38 mouse cellular contexts compared by ENCODE assay signal in the genomic region with DNA sequence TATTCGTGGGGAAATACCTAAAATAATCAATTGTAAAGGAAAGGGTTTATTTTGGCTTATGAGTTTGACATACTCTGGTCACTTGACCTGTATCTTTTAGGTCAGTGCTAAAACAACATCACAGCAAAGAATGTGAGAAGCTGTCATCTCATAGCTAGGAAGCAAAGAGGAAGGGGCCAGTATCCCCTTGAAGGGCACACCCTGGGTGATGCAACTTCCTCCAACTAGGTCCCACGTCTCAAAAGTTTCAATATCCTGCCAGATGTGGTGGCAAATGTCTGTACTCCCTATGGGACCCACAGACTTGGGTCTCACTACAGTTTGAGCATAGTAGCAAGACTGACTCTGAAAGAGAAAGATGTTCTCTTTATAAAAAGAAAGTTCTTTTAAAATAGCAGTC. TPM values are rescaled to one million over a fixed set of nuclear protein-coding genes. Genes with fewer than 3 reads are reported as not detected.
DNase-seq lines count a peak whose midpoint lies in the region; ATAC-seq and TF ChIP-seq lines count a peak whose summit lies in the region.
"Had no signal": no experiment of that assay in that cellular context is flagged by ENCODE, and none has a peak within 500 bp of the region (broad histone marks: within the 10 kb centered on the region; RNA-seq: fewer than 3 reads in every experiment).

No protein-coding gene starts in this region.

- H3K9me3 ChIP-seq in midbrain, embryonic 11.5 days (ENCODE audit: control insufficient read depth, low read length) = no peaks in the 10 kb centered on the region
- H3K9me3 ChIP-seq in midbrain, embryonic 13.5 days = no peaks in the 10 kb centered on the region
- H3K9me3 ChIP-seq in MEL (replicated peaks; ENCODE audit: insufficient read depth, low read length) = no peaks in the 10 kb centered on the region
- H3K9me3 ChIP-seq in hindbrain, embryonic 13.5 days = no peaks in the 10 kb centered on the region
- H3K9me3 ChIP-seq: forebrain, embryonic 12.5 days; heart, embryonic 10.5 days; heart, embryonic 15.5 days; hindbrain, embryonic 12.5 days; limb, embryonic 12.5 days; midbrain, embryonic 10.5 days had no signal

- no peak for TF ChIP-seq POLR2A in MEL (IDR thresholded peaks at IDR 0.05; ENCODE audit: control insufficient read depth in 1 of 2, insufficient read depth in 1 of 2, low read depth in 1 of 2, low read length in 2 of 2, poor library complexity in 1 of 2)

- H3K27ac ChIP-seq in midbrain, embryonic 11.5 days (ENCODE audit: low read depth, low read length) = no peak overlapping the region
- no peak overlapping the region for H3K27ac ChIP-seq in midbrain, embryonic 13.5 days
- peak overlapping the region; percentile 3; the same call in 1 of the 2 replicates for H3K27ac ChIP-seq in MEL (ENCODE audit: control insufficient read depth, low read depth, low read length)
- H3K27ac ChIP-seq in hindbrain, embryonic 13.5 days = no peak overlapping the region
- H3K27ac ChIP-seq: forebrain, embryonic 12.5 days; heart, embryonic 10.5 days; heart, embryonic 15.5 days; hindbrain, embryonic 12.5 days; limb, embryonic 12.5 days; macrophage; stomach, postnatal 0 days had no signal

- no peak overlapping the region for H3K4me3 ChIP-seq in midbrain, embryonic 11.5 days (ENCODE audit: low read depth, low read length)
- H3K4me3 ChIP-seq in midbrain, embryonic 13.5 days (replicated peaks) = no peak overlapping the region
- H3K4me3 ChIP-seq in MEL (ENCODE audit: control insufficient read depth in 1 of 2, insufficient read depth in 1 of 2, low read depth in 2 of 2, low read length in 2 of 2) = no peak overlapping the region
- H3K4me3 ChIP-seq in hindbrain, embryonic 13.5 days = no peak overlapping the region
- H3K4me3 ChIP-seq: forebrain, embryonic 12.5 days; heart, embryonic 10.5 days; heart, embryonic 15.5 days; hindbrain, embryonic 12.5 days; limb, embryonic 12.5 days; midbrain, embryonic 10.5 days had no signal

- H3K27me3 ChIP-seq in midbrain, embryonic 11.5 days (ENCODE audit: control insufficient read depth, insufficient read depth, low read length) = no peaks in the 10 kb centered on the region
- no peaks in the 10 kb centered on the region for H3K27me3 ChIP-seq in midbrain, embryonic 13.5 days
- no peaks in the 10 kb centered on the region for H3K27me3 ChIP-seq in MEL (ENCODE audit: control insufficient read depth in 1 of 2, insufficient read depth in 2 of 2, low read length in 2 of 2)
- H3K27me3 ChIP-seq in splenic B cell, adult 2 months (ENCODE audit: control insufficient read depth, insufficient read depth, low read length, poor library complexity, severe bottlenecking) = no peaks in the 10 kb centered on the region
- no peaks in the 10 kb centered on the region for H3K27me3 ChIP-seq in hindbrain, embryonic 13.5 days
- H3K27me3 ChIP-seq: forebrain, embryonic 12.5 days; heart, embryonic 15.5 days; hindbrain, embryonic 12.5 days; limb, embryonic 12.5 days; Patski had no signal

- no peak for TF ChIP-seq RAD21 in MEL (IDR thresholded peaks at IDR 0.05; ENCODE audit: low read depth, low read length)

- DNase-seq in midbrain, embryonic 11.5 days (ENCODE audit: low spot score, missing footprints) = peak; percentile 47
- peak; percentile 62 for DNase-seq in MEL (ENCODE audit: low read depth, low spot score)
- peak; percentile 32 for DNase-seq in splenic B cell, adult 2 months (ENCODE audit: low read depth, low spot score)
- no peak for DNase-seq in right cerebral cortex, postnatal 10 days (ENCODE audit: low spot score in 2 of 2)
- DNase-seq: adrenal gland, postnatal 14 days; cerebellum, adult 11-12 months; cerebellum, adult 9-11 months; forebrain, postnatal 0 days; gastrocnemius, postnatal 14 days; kidney, adult 9 months; kidney, postnatal 10 days; layer of hippocampus, adult 9-11 months; spleen, adult 18-20 months; thymus, adult 18-20 months; thymus, postnatal 4 days had no signal

- H3K4me1 ChIP-seq in midbrain, embryonic 11.5 days (ENCODE audit: control insufficient read depth, insufficient read depth, low read length) = no peaks in the 10 kb centered on the region
- 0 out of 2 replicates have a peak, but pooled peaks cover 3% of the 10 kb centered on the region for H3K4me1 ChIP-seq in midbrain, embryonic 13.5 days (replicated peaks)
- peaks cover 16 to 26% of the 10 kb centered on the region in 2 experiments for H3K4me1 ChIP-seq in MEL (ENCODE audit: control insufficient read depth in 1 of 2, insufficient read depth in 2 of 2, low read length in 2 of 2)
- H3K4me1 ChIP-seq in hindbrain, embryonic 13.5 days (replicated peaks) = no peaks in the 10 kb centered on the region
- H3K4me1 ChIP-seq: forebrain, embryonic 12.5 days; hindbrain, embryonic 12.5 days had no signal

- H3K9ac ChIP-seq in midbrain, embryonic 11.5 days (ENCODE audit: low read length) = no peak overlapping the region
- no peak overlapping the region for H3K9ac ChIP-seq in midbrain, embryonic 13.5 days (replicated peaks)
- H3K9ac ChIP-seq in MEL (ENCODE audit: control insufficient read depth, low read depth, low read length, poor library complexity, severe bottlenecking) = no peak overlapping the region
- H3K9ac ChIP-seq in hindbrain, embryonic 13.5 days = no peak overlapping the region
- H3K9ac ChIP-seq: forebrain, embryonic 12.5 days; forebrain, postnatal 0 days; heart, embryonic 15.5 days; hindbrain, embryonic 12.5 days; limb, embryonic 12.5 days had no signal

- 65% methylated on average over 2 of the region's 2 CpGs for WGBS in midbrain, embryonic 11.5 days
- 55% methylated on average over 2 of the region's 2 CpGs for WGBS in midbrain, embryonic 13.5 days
- 52% methylated on average over 2 of the region's 2 CpGs for WGBS in hindbrain, embryonic 13.5 days

- no peak overlapping the region for H3K4me2 ChIP-seq in midbrain, embryonic 11.5 days
- no peak overlapping the region for H3K4me2 ChIP-seq in midbrain, embryonic 13.5 days (replicated peaks)
- H3K4me2 ChIP-seq in hindbrain, embryonic 13.5 days = no peak overlapping the region
- H3K4me2 ChIP-seq: forebrain, embryonic 12.5 days; heart, embryonic 15.5 days; hindbrain, embryonic 12.5 days; limb, embryonic 12.5 days; liver, embryonic 11.5 days had no signal

- ATAC-seq in midbrain, embryonic 11.5 days (ENCODE audit: low FRiP score) = no peak
- no peak for ATAC-seq in midbrain, embryonic 13.5 days
- ATAC-seq in hematopoietic stem cell, adult 5-6 weeks (replicated peaks in 1 of 2; ENCODE audit: insufficient read depth in 1 of 2, low FRiP score in 2 of 2, low TSS enrichment in 1 of 2, low read depth in 1 of 2, poor library complexity in 2 of 2, severe bottlenecking in 2 of 2) = peak; percentile 47 to 70; a peak in 3 of 4 replicates
- ATAC-seq in hindbrain, embryonic 13.5 days (ENCODE audit: low FRiP score) = no peak
- ATAC-seq: forebrain, postnatal 0 days; intestine, postnatal 0 days; Patski had no signal

- no peaks in the 10 kb centered on the region for H3K36me3 ChIP-seq in midbrain, embryonic 11.5 days (ENCODE audit: control insufficient read depth, insufficient read depth, low read length)
- H3K36me3 ChIP-seq in midbrain, embryonic 13.5 days = no peaks in the 10 kb centered on the region
- H3K36me3 ChIP-seq in MEL (ENCODE audit: control insufficient read depth in 1 of 2, insufficient read depth in 2 of 2, low read length in 2 of 2) = peaks cover 0 to 27% of the 10 kb centered on the region in 2 experiments; a peak in 2 of 4 replicates
- no peaks in the 10 kb centered on the region for H3K36me3 ChIP-seq in splenic B cell, adult 2 months (ENCODE audit: control insufficient read depth, insufficient read depth, low read length, poor library complexity, severe bottlenecking)
- no peaks in the 10 kb centered on the region for H3K36me3 ChIP-seq in hindbrain, embryonic 13.5 days
- H3K36me3 ChIP-seq: forebrain, embryonic 12.5 days; heart, embryonic 10.5 days; heart, embryonic 15.5 days; hindbrain, embryonic 12.5 days; limb, embryonic 12.5 days; midbrain, embryonic 10.5 days had no signal

- no peaks in the 10 kb centered on the region for H3K79me2 ChIP-seq in MEL (ENCODE audit: control insufficient read depth, insufficient read depth, low read length, poor library complexity)

- peak in 1 of 2 experiments; percentile 58; a peak in 2 of 4 replicates for TF ChIP-seq EP300 in MEL (IDR thresholded peaks at IDR 0.05; ENCODE audit: low read depth in 1 of 2, low read length in 2 of 2)

- TF ChIP-seq CTCF in MEL (IDR thresholded peaks at IDR 0.05 in 2 of 3, conservative IDR thresholded peaks at IDR 0.05 in 1 of 3; ENCODE audit: control insufficient read depth in 1 of 3, insufficient read depth in 1 of 3, low read depth in 2 of 3, low read length in 3 of 3, poor library complexity in 1 of 3, severe bottlenecking in 1 of 3) = no peak

TF ChIP-seq in MEL, 35 proteins besides CTCF, POLR2A, EP300 and RAD21:
- no peak for TF ChIP-seq POLR2AphosphoS5 (IDR thresholded peaks at IDR 0.05; ENCODE audit: borderline replicate concordance, low read depth, low read length)
- no peak for TF ChIP-seq MAX (IDR thresholded peaks at IDR 0.05; ENCODE audit: low read length)
- no peak for TF ChIP-seq MXI1 (IDR thresholded peaks at IDR 0.05; ENCODE audit: low read depth, low read length)
- TF ChIP-seq E2F4 (IDR thresholded peaks at IDR 0.05; ENCODE audit: borderline replicate concordance, low read depth, low read length) = no peak
- TF ChIP-seq MEF2A (IDR thresholded peaks at IDR 0.05; ENCODE audit: extremely low read depth, insufficient replicate concordance, low read depth, low read length, poor library complexity, severe bottlenecking) = no peak
- no peak for TF ChIP-seq POLR2AphosphoS2 (IDR thresholded peaks at IDR 0.05; ENCODE audit: low read length)
- 0 out of 2 replicates have a peak, but pooled peaks have one; percentile 35 for TF ChIP-seq JUND (IDR thresholded peaks at IDR 0.05; ENCODE audit: low read depth, low read length)
- TF ChIP-seq CHD2 (IDR thresholded peaks at IDR 0.05; ENCODE audit: low read length) = no peak
- 0 out of 2 replicates have a peak, but pooled peaks have one; percentile 26 for TF ChIP-seq TCF12 (IDR thresholded peaks at IDR 0.05; ENCODE audit: low read depth, low read length)
- TF ChIP-seq HCFC1 (IDR thresholded peaks at IDR 0.05; ENCODE audit: low read depth, low read length) = 0 out of 2 replicates have a peak, but pooled peaks have one; percentile 30

RNA-seq across cellular contexts. Expression of gene Adam30, which starts 2.8 kb away (rescaled TPM):
- not detected in 2 replicates for polyA plus RNA-seq in midbrain, embryonic 11.5 days (2014; fragmentation: Nextera tagmentation; extraction: Ambion mirVana)
- not detected in 2 replicates for polyA plus RNA-seq in midbrain, embryonic 13.5 days (2015; fragmentation: Nextera tagmentation; extraction: Ambion mirVana)
- not detected in 2 replicates for total RNA-seq in MEL (2012; rRNA removed)
- not detected for polyA plus RNA-seq in MEL (2012; ENCODE audit: insufficient read depth in 1 of 2, insufficient read length in 2 of 2, low read depth in 1 of 2, low replicate concordance in 2 of 2, missing spikeins in 1 of 2)
- 0.69 TPM in 1 of 2 replicates, not detected in the other for total RNA-seq in hematopoietic stem cell, adult 5-6 weeks (2017)
- 0.05 TPM in 1 of 2 replicates, not detected in the other for polyA plus RNA-seq in hindbrain, embryonic 13.5 days (2015; fragmentation: Nextera tagmentation; extraction: Ambion mirVana)
- total RNA-seq: adrenal gland, postnatal 14 days; forebrain, postnatal 0 days; gastrocnemius, postnatal 14 days; heart, postnatal 25 days; left cerebral cortex, postnatal 25 days; midbrain, postnatal 0 days had no signal
- polyA plus RNA-seq: cortical plate, adult 2 months; embryonic facial prominence, embryonic 14.5 days; forebrain, embryonic 12.5 days; forebrain, postnatal 0 days; heart, embryonic 10.5 days; heart, embryonic 15.5 days; hindbrain, embryonic 12.5 days; intestine, postnatal 0 days; large intestine, adult 2 months; limb, embryonic 12.5 days; liver, embryonic 11.5 days; liver, embryonic 16.5 days; lung, embryonic 16.5 days; macrophage; midbrain, embryonic 10.5 days; midbrain, postnatal 0 days; neural tube, embryonic 14.5 days; stomach, postnatal 0 days had no signal

Comparison
In these comparisons a context has a peak if more than half of its experiments do, and no peak if none do; other contexts are left out.
1. ATAC-seq: peak in hematopoietic stem cell, adult 5-6 weeks (2 of 2); none in midbrain, embryonic 11.5 days (single experiment), midbrain, embryonic 13.5 days (single experiment) and hindbrain, embryonic 13.5 days (single experiment).
2. DNase-seq: peak in midbrain, embryonic 11.5 days (single experiment), MEL (single experiment) and splenic B cell, adult 2 months (single experiment); none in right cerebral cortex, postnatal 10 days (0 of 2).